Mouse (Mus musculus) erythroblast, embryonic 14.5 days (primary cell): ENCODE data around the gene Stx19.

Source experiments
- GATA1 ChIP-seq: IDR thresholded peaks from 2 replicates; pipeline ENCODE4 v1.6.1; 2012; ENCODE audit warnings: low read length, inconsistent platforms, mixed read lengths
- TAL1 ChIP-seq: IDR thresholded peaks from 3 replicates; pipeline ENCODE4 v1.6.1; 2012; ENCODE audit warnings: low read length, inconsistent platforms, mixed read lengths

DNA sequence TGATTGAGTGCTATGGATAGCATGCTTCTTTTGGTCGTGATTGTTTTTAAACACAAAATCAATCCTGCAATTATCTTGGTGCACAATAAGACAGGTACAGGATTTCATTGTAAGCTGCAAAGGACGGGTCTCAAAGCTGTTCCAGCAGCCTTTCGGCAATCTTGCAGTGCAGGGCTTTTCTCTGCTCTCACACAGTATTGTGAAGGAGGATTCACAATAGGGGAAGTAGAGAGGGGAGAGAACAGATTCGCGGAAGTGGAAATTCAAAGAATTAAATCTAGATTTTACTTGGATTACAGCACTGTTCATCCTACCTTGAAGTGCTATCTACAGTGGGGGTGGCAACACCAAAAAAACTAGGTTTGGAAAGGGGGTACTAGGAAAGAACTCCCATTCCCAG lies 686 bp upstream of the Stx19 start:
- TF ChIP-seq TAL1 (no peak), GATA1 (no peak)
